Mouse (Mus musculus) small intestine, adult 2 months (tissue): ENCODE measurements around the gene Scrn1. TPM values are rescaled to one million over a fixed set of nuclear protein-coding genes. Genes with fewer than 3 reads are reported as not detected.

Experiments
- H3K27ac ChIP-seq: fragments of 200-500 bp; 2 replicates; pipeline ENCODE4 v1.5.1; 2012; ENCODE audit warnings: low read depth, low read length, control low read depth, inconsistent platforms; ENCODE audit not compliant: insufficient read depth
- H3K27me3 ChIP-seq: fragments of 200-500 bp; 2 replicates; pipeline ENCODE4 v1.6.1; 2012; ENCODE audit warnings: mild to moderate bottlenecking, moderate library complexity, low read length, inconsistent platforms; ENCODE audit not compliant: control insufficient read depth, insufficient read depth
- H3K36me3 ChIP-seq: fragments of 200-500 bp; 2 replicates; pipeline ENCODE4 v1.6.1; 2012; ENCODE audit warnings: mild to moderate bottlenecking, low read length, control low read depth, inconsistent platforms; ENCODE audit not compliant: control insufficient read depth, insufficient read depth
- H3K4me1 ChIP-seq: fragments of 200-500 bp; 2 replicates; pipeline ENCODE4 v1.6.1; 2012; ENCODE audit warnings: low read length, inconsistent platforms, mixed read lengths; ENCODE audit not compliant: control insufficient read depth, insufficient read depth, insufficient read length
- H3K4me3 ChIP-seq: fragments of 200-500 bp; 2 replicates; pipeline ENCODE4 v1.5.1; 2012; ENCODE audit warnings: low read depth, mild to moderate bottlenecking, control low read depth, inconsistent platforms, low read length, moderate library complexity
- CTCF ChIP-seq: fragments of 200-500 bp; IDR thresholded peaks from 2 replicates; pipeline ENCODE4 v1.5.1; 2012; ENCODE audit warnings: low read depth, mild to moderate bottlenecking, control low read depth, inconsistent platforms, low read length, moderate library complexity, mixed read lengths; ENCODE audit not compliant: insufficient replicate concordance, insufficient read length; ENCODE audit errors: extremely low read depth
- POLR2A ChIP-seq: fragments of 200-500 bp; IDR thresholded peaks from 2 replicates; pipeline ENCODE4 v1.6.1; 2012; ENCODE audit warnings: low read depth, mild to moderate bottlenecking, control low read depth, inconsistent platforms, low read length, moderate library complexity
- WGBS: fragments of 180-500 bp; shearing (Covaris S2); methylation state at CpG from one replicate; pipeline ENCODE4 v1.1.7; 2018; 5-methylcytosine and 5-hydroxymethylcytosine counted together
- polyA plus RNA-seq: library from polyadenylated mRNA; depleted of rRNA; stranded (reverse); fragments of >200 nt; gene quantifications from 2 replicates; pipeline ENCODE4 v1.2.3, GENCODE M21; 2012

Scrn1 gene
- polyA plus RNA-seq, 1 experiment: 0.48 TPM

DNA sequence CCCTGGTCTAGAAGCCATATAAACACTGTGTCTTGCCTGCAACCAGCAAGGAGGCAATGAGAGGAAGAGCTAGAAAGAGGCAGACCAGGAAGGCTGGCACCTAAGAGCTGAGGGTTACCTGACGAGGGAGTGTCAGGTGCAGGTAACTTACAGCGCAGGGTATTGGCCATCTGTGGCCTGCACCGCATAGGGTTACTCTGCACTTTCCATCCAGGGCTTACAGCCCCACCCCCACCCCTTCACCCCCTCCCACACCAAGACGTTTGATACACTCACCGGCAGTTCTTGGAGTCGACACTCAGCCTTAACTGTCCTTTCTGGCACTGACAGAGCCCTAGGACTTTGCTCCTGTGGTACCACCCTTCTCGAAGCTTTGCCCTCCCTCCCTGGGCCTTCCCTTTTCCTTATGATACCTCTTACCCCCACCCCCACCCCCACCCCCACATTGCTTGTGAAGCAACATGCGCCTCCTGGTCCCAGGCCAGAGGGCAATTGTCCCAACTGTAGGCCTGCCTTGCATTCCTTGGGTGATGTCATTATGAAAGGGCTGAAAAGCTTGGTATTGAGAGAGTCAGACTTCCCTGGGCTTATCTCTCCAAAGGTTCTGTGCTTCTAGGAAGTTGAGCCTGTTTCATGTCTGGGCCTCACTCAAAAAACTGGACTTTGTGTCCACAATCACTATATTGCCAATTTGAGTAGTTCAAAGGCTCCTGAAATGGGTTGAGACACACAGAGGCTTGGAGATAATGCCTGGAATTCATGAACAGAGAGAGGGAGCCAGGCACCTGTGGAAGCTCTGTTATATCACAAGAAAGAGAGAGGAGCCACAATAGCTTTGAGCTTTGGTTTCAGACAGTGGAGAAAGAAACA is 93.2 kb downstream of the Scrn1 start:
- peak overlapping the region; percentile 50 for H3K4me3 ChIP-seq
- H3K27ac ChIP-seq: peak overlapping the region; percentile 81
- TF ChIP-seq POLR2A (no peak), CTCF (no peak)
- H3K27me3 ChIP-seq: no peaks in the 10 kb centered on the region
- no peaks in the 10 kb centered on the region for H3K36me3 ChIP-seq
- peaks cover 26% of the 10 kb centered on the region; the same call in 1 of the 2 replicates for H3K4me1 ChIP-seq
- WGBS: 24% methylated on average over 8 of the region's 8 CpGs

DNA sequence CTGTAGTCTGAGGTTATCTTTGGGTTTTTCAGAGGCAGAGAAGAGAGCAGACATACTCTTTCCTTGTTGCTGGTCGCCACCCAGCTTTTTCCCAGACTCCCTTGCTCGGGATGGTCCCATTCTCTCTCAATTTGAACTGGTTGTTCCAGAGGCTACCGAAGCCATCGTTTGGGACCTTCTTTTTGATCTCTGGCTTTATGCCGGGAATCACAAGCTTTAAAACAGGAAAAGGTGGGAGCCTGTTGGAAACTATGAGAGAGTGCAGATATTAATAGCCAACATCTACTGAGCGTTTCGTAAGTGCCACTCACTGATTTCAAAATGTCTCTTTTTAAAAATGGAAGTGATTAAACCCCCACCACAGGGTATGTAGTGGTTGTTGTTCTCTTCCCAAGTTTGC is 94.4 kb downstream of the Scrn1 start:
- no peak for TF ChIP-seq POLR2A
- TF ChIP-seq CTCF: no peak
- H3K27ac ChIP-seq: no peak overlapping the region
- 84% methylated on average over 7 of the region's 7 CpGs for WGBS
- peaks cover 24% of the 10 kb centered on the region; the same call in 1 of the 2 replicates for H3K4me1 ChIP-seq
- H3K27me3 ChIP-seq: no peaks in the 10 kb centered on the region
- H3K4me3 ChIP-seq: no peak overlapping the region
- H3K36me3 ChIP-seq: no peaks in the 10 kb centered on the region

- Histone ChIP-seq H3K36me3 (no peaks in the 10 kb centered on the region), H3K27ac (no peak overlapping the region), H3K4me1 (peaks cover 7% of the 10 kb centered on the region; the same call in 1 of the 2 replicates), H3K4me3 (no peak overlapping the region), H3K27me3 (no peaks in the 10 kb centered on the region)
- no peak for TF ChIP-seq CTCF
- TF ChIP-seq POLR2A: no peak
- WGBS: 85% methylated on average over 3 of the region's 3 CpGs
Measured at GRCm38 (mm10) chr6:54467371-54467770, 98.9 kb downstream of the Scrn1 start.

GRCm38 (mm10) chr6:54464926-54465325 is 101.4 kb downstream of the Scrn1 start:
- Histone ChIP-seq H3K27me3 (no peaks in the 10 kb centered on the region), H3K27ac (no peak overlapping the region), H3K36me3 (no peaks in the 10 kb centered on the region), H3K4me3 (no peak overlapping the region), H3K4me1 (peaks cover 8% of the 10 kb centered on the region)
- WGBS: 73% methylated on average over 4 of the region's 4 CpGs
- TF ChIP-seq CTCF (no peak), POLR2A (no peak)

GRCm38 (mm10) chr6:54463701-54464458 is 102.4 kb downstream of the Scrn1 start:
- WGBS: 75% methylated on average over 8 of the region's 8 CpGs
- no peak overlapping the region for H3K4me3 ChIP-seq
- H3K27ac ChIP-seq: no peak overlapping the region
- no peaks in the 10 kb centered on the region for H3K36me3 ChIP-seq
- TF ChIP-seq POLR2A: no peak
- TF ChIP-seq CTCF: no peak
- H3K4me1 ChIP-seq: peaks cover 5% of the 10 kb centered on the region
- H3K27me3 ChIP-seq: no peaks in the 10 kb centered on the region

- peaks cover 5% of the 10 kb centered on the region for H3K4me1 ChIP-seq
- WGBS: 92% methylated on average over 6 of the region's 6 CpGs
- no peak overlapping the region for H3K4me3 ChIP-seq
- no peak overlapping the region for H3K27ac ChIP-seq
- TF ChIP-seq CTCF: no peak
- TF ChIP-seq POLR2A: no peak
- H3K36me3 ChIP-seq: no peaks in the 10 kb centered on the region
- no peaks in the 10 kb centered on the region for H3K27me3 ChIP-seq
Measured at GRCm38 (mm10) chr6:54462766-54463165, 103.5 kb downstream of the Scrn1 start.

GRCm38 (mm10) chr6:54460915-54461671 is 105.2 kb downstream of the Scrn1 start:
- H3K27ac ChIP-seq: no peak overlapping the region
- TF ChIP-seq POLR2A: no peak
- TF ChIP-seq CTCF: peak; percentile 8; the same call in 1 of the 2 replicates
- 29% methylated on average over 13 of the region's 13 CpGs for WGBS
- H3K4me3 ChIP-seq: no peak overlapping the region
- no peaks in the 10 kb centered on the region for H3K27me3 ChIP-seq
- no peaks in the 10 kb centered on the region for H3K36me3 ChIP-seq
- peaks cover 5% of the 10 kb centered on the region for H3K4me1 ChIP-seq
